Mouse (Mus musculus) induced T-regulatory cell, adult 2 months (primary cell): Measurements from ENCODE around the gene Sema4c.

ENCODE experiments used
- DNase-seq: peaks from one replicate; pipeline ENCODE4 v3.0.0-alpha.2; 2012; ENCODE audit warnings: low read depth

The Sema4c gene

DNA sequence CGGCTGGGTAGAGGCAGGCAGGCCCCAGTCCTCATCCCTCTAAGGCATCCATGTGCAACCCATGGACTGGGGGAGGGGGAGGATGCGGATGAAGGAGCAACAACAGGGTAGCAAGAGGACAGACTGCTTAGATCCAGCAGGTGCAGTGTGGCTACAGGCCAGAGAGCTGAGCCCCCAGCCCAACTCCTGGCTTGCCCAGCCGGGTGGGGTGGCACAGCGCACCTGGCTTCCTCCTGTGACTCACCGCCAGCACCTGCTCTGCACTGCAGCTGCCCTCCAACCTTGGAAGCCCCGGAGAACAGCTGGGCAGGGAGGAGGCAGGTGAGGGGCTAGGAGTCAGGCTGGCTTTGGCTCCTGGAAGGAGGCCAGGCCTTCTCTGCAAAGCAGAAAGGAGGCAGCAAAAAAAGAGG lies 21.8 kb upstream of the Sema4c start:
- no peak for DNase-seq

DNA sequence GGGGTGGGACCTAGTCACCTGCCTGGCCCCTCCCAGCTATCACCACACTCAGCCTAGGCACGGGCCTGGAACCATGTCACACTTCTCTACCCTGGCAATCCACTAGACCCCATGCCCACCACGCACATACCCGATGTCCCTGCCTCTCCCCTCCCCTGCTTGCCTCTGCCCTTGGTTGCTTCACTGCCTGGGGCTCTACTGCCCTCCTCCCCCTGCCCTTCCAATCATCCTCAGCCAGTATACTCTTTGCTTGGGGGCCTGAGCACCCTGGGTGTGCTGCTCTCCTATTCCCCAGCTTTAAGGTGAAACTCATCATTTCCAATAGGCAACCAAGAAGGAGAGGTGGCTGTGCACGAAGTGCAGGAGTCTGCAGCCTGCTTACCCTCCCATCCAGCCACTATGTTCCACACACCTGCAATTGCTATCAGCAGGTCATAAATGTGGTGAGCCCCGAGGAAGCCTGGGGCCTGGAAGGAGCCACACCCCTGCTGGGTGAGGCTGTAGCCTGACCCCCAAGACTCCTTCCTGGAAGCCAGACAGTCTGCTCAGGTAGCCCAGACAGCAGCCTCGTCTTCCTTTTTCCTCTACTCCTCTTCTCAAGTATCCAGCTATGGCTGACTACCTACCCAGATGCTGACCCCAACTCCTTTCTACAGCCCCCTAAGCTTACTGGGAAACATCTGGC lies 19.0 kb upstream of the Sema4c start:
- DNase-seq, result no peak

DNA sequence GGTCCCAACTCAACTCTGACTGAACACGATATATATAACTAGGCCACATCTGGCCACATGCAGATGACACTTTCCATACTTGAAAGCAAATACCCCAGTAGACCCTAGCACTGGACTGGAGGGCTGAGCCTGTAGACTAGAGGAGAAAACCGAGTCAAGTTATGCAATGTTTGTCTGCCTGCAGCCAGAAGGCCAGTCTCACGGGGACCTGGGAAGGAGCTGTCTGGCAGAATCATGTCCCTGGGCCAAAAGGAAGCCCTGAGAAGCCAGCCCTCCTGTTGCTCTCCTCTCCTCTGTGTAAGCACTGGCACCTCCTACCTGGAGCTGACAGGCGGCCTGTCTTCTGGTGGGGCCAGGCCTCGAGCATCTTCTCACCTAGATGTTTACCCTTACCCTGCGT lies 17.2 kb upstream of the Sema4c start:
- no peak for DNase-seq

DNA sequence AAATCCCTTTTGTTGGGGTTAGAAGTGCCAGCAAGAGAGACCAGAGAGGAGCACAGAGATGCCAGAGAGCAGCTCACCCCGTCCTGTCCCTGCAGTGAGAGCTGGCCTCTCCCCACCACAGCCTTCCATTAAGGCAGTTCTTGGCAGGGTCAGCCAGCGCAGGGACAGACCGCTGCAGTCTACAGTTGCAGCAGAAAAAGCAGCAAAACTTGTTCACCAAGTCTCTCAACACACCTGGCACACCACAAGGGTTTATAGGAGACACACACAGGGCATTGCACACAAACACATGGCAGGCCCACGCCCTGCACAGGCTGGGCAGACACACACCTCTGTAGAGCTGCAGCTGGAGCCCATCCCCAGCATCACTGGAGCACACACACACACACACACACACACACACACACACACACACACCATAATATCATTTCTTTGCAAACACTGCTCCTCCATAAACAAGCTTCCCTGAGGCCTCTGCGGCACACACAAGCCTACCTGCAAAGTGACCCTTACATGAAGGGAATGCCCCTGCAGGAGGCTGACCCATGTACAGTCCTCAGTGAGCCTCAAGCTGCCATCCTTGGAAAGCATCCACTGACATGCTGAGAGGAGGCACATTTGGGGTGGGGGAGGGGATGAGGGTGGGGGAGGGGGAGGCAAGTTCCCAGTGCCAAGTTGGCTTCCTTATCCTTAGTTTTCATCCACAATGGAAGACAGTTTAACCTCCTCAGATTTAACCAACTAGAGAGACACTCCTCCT lies 16.2 kb upstream of the Sema4c start:
- DNase-seq, result no peak

DNA sequence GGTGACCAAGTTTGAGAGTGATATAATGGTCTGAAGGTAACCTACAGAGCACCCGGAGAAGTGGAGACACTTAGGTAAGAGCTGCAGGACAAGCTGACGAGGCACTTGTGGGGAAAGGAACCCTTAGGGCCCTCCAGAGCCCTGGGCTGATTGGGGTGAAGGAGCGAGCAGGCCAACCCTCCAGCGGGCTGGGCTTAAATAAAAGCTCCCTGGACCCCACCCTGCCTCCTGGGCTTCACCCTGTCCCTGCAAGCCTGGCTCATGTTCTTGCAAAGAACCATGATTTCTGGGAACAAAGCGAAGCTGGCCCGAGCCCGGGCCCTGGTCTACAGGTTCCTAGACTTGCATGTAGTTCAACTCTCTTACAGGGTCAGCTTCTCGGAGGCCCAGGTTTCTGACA lies 15.4 kb upstream of the Sema4c start:
- DNase-seq, result no peak

DNA sequence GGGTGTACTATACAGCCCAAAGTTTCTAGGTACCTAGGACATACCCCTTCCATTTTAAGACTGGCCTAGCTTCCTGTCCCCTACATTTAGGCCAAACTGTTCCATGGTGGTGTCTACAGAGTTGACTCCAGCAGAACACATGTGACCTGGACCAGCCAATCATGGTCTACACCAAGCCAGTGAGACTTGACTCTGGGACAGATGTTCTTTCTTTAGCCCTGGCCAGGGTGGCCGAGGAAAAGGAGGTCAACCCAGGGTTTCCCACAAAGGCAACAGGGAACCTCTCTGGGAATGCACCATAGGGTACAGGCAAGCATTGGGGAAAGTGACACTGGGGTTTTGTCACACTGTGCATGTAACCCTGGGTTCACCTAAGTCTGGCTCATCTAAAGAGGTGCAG lies 14.6 kb upstream of the Sema4c start:
- no peak for DNase-seq

DNA sequence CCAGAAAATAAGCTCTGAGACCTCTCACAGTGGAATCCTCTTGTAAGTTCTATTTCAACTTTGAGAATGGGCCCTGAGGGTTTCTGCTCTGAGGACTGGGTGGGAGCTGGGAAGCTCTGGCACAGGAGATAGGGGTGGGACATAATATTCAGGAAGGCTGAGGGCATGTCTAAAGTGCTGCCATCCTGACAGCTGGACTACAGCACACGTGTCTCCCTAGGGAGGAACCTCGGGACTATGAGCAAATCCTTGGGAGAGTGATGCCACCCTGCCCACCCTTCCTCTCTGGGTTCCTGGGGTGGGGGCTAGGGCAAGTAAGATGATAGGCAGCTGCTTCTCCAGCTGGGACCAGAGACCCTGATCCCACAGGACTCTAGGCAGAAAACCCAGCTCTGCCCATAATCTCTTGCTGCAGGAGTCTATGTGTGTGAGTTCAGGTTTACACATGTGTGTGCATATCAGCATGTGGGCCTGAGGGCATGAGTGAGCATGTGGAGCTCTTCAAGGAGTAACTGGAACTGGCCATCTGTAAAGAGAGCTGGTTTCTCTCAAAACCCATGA lies 14.1 kb upstream of the Sema4c start:
- no peak for DNase-seq

DNA sequence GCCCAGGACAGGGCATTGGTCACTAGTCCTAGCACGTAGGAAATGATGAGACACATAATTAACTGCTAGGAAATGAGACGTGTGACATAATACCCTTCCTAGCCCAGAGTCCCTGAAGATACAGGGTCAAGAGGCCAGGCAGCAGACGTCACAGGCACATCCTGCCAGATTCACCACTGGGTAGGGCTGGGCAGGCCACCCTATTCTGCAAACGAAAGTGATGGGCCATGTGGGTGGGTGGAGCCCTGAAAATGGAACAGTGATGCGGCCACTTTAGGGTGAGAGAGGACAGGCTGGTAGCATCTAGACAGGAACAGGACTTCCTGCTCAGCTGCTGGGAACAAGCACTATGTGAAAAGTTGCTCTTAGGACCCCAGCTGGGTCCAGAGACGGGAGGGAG lies 13.5 kb upstream of the Sema4c start:
- DNase-seq, result peak; percentile 44

DNA sequence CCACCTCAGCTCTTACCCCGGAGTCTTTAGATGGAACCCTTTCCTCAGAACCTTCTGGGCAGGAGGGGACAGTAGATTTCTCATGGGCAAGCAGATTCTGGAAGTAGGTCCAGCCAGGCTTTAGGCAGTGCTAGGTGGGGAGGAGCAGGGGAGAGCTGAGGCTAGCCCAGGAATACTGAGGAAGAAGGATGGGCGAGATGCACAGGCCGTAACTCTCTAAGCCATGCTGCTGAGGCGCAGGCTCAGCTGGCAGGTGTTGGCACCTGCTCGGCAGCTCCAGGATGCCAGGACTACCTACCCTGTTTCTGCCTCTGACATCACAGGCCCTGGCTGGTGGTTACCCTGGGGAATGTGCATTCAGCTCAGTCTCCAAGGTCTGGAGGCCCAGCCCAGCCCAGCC lies 12.2 kb upstream of the Sema4c start:
- DNase-seq, result no peak

DNA sequence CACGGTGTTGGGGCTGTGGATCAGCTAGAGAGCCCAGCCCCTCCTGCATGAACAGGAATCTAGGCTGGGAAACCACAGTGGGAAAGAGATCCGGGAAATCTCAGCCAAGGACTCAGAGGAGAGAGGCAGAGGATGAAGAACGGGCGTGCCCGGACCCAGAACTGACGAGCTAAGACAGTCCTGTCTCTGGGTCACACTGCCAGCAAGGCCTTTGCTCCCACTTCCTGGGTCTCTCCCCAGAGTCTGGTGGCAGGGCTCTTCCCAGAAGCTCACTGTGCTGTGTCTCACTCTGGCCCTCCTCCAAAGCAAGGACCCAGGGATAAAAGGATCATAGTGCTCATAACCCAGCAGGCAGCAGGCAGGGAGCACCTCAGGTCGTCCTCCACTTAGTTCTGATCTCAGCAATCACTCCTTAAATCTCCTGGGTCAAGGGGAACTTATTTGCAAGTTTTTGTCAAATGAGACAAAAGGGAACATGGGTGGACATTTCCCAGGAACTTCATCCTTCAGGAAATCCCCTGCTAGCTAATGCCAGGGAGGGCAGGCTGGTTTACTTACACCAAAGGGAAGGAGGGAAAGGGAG lies 11.6 kb upstream of the Sema4c start:
- no peak for DNase-seq

DNA sequence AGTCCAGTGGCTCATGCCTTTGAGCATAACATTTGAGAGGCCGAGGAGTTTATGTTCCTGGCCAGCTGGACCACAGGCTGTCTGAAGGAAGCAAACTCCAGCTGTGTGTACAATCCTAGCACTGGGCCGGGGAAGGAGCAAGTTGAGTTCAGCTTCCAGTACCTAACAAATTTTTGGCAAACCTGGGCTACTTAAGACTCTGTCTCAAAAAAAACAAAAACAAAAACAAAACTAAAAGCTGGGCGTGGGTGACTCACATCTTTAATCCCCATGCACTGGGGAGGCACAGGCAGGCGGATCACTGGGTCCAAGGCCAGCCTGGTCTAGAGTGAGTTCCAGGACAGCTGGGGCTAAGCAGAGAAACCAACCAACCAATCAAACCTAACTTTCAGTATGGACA lies 10.6 kb upstream of the Sema4c start:
- DNase-seq, result no peak

DNA sequence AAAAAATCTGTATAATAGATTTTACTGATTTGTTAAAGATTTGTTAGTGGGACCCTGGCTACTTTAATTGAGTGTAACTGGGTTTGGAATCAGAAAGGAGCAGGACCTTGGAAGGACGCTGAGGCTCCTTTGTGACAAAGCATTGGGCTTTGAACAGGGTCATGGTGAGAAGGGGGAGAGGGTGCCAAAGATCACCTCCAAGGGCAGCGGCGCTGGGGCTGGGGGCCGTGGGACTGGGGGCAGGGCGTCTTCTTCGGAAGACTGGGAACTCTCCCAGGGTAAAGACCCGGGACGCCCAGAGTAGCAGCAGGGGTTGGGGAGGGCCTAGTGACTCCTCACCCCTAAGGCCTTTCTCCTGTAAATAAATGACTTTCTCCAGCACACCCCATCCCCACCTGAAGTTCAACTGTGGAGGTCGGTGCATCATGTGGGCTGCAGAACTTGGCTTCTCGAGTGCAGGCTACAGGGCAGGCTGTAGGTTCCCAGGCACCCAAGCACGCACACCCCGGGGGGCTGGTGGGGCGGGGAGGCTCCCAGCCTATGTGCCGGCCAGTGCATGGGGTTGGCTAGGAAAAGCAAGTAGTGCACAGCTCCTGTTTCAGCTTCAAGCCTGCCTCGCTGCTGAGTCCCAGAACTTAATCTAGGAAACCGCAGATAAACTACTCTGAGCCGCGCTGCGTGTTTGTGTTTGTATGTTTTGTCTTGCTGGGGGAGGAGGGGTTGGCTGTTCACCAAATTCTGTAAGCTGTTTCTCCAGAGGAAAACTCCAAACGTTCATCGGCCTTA lies 9.9 kb upstream of the Sema4c start:
- no peak for DNase-seq

DNA sequence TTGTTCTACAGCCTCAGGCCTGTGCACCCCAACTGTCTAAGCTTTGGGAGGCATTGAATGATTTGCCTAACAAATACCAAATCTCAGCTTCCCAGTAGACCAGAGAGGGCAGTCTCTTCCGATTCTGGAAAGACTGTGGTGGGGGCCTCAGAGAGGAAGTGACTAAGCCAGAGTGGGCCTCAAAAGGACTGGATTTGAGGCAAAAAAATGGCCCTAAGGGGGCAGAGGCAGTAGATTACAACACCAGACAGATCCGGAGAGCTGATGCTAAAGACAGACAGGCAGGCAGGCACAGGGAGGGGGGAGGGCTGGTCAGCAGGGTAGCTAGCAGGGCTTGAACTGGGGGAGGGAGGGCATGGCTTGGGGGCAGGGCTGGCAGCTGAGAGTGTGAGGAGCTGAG lies 8.3 kb upstream of the Sema4c start:
- DNase-seq, result no peak

DNA sequence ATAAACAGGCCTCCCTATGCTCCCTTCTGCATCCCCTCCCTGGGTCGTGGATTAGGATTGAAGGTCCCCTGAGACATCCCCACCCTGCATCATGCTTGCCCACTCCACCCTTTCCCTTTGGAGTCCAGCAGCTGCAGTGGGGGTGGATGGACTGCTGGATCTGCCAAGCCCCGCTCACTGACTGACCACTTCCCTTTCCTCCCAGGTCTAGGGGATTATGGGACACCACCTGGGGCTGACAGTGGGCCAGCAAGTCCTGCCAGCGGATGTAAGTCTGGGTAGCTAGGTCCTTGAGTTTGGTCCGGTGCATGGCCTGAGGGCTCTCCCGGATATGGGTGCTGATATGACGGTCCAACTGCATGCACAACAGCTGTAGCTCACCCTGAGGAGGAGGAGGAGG lies 6.0 kb upstream of the Sema4c start:
- no peak for DNase-seq

DNA sequence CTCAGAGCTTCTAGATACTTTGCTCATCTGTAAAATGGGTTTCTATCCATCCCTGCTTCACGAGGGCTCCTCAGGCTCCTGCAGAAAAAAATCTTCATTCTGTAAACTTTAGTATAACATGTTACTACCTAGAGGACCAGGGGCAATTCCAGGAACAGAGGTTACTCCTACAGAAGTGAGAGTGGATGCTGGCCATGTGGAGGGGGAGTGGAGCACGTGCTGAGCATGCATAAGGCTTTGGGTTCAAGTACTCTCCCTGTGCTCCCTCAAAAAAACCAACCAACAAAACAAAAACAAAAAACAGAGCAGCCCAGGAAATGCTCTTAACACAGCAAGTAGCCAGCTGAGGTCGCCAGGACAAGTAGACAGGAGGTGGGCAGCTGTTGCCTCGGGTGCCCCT lies 5.5 kb upstream of the Sema4c start:
- no peak for DNase-seq

DNA sequence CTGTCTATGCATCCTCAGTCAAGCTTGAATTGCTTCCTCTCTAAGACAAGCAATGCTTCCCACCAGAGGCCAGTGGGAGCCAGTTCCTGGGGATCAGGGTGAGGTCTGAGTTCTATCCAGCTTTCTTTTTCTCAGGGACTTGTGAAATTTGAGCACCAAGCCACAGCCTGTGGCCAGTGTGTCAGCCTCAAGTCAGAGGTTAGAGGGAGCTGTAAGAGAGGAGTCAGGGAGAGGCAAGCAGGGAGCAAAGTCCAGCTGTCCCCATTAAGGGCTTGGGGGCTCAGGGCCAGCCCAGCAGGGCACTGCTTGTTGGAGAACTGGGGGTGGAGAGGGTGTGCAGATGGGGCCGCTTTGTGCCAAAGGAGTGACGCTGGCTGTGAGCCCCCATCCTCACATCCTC lies 5.0 kb upstream of the Sema4c start:
- no peak for DNase-seq

DNA sequence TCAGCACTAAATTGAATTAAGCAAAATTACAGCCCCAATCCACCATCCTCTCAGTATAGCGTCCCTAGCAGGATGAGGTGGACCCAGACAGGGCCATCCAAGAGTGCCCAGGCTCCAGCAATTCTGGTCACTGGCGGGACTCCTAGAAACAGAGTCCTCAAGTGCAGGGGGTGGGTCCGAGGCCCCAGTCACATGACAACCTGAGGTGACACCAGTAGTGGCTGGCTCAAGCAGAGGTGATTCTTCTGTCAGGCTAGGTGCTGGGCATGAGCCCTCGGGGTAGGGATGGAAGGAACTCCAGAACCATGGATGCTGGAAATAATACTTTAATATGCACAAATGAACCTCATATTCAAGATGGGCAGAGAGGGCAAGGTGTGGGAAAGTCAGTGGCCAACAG lies 4.2 kb upstream of the Sema4c start:
- DNase-seq, result no peak

DNA sequence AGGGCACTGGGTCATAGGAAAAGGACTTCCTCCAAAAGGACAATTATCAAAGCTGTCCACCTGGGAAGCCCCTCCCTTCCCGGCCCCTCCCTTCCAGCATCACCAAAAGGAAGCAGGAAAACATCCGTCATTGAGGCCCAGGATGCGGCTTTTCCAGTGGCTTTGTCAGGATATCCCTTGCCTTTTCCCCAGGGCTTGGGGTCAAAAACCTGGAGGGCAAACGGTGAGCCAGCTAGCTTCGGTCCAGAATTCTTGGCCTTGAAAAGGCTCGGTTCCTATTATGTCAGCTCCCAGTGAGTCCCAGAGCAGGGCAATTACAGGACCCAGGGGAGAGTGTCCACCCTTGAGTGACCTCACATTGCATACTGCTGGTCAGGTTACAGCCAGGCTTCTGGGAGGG lies 2.8 kb upstream of the Sema4c start:
- DNase-seq, result no peak

DNA sequence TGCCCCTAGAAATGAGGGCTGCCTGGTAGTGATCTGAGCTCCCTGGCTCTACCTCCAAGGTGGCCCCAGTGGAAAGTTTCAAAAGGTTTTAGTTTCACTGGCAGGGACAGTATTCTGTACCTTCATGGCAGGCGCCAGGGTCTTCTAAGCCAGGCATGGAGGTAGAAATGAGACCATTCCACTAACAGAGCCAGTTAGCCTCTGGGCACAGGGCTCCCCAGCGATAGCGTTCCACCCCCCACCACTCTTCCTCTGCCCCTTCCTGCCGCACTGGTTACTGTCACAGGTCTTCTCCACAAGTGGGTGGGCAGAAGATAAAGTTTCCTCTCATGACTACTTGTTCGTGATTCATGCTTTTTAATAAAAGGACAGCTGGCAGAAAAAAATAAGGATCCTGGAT lies 1.7 kb upstream of the Sema4c start:
- DNase-seq, result peak; percentile 47

DNA sequence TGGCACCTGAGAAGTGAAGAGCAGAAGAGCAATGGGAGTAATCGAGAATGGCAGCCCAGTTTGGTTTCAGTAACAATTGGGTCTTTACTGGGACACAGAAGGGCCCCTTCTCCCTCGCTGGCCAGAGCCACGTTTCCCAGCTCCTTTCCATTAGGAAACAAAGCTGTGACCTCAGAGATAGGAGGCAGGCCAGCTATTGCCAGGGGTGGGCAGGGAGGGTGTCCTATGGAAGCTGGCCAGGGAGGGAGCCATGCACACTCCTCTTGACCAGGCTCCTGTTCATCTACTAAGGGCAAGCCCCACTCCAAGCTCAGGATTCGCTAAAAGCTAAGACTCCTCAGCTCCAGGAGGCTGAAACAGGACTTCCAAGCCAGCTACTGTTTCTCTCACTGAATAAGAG lies 1.1 kb upstream of the Sema4c start:
- DNase-seq, result no peak

DNA sequence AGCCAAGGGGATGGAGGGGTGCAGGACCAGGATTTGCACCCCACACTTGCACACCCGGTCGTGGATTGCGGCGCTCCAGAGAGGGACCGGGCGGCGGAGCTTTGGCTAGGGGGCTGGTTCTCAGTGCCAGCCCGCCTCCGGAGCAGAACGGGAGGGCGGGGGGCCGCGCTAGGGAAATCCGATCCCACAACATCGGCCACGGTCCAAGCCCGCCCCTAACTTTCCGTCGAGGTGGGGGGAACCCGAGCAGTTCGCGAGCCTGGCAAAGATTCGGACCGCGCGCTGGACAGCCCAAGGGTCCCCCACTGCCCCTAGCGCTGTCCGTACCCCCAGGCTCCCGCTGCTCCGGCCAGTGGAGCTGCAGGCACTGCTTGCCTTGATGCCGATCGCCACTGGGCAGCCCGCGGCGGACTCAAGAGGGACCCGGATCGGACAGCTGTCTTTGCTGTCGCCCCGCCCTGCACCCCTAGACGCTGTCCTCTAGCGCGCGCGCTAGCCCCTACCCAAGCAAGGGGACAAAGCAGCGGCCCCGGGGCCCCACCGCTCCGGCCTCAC lies 615 bp downstream of the Sema4c start:
- no peak for DNase-seq
